Mouse (Mus musculus): ENCODE measurements around the gene Gm37240. TPM values are rescaled to one million over a fixed set of nuclear protein-coding genes. Genes with fewer than 3 reads are reported as not detected.

The Gm37240 gene
- polyA plus RNA-seq, 1 experiment from 2014 or later = 0.52 TPM

- Histone ChIP-seq H3K27me3 (ENCODE audit: control insufficient read depth, insufficient read depth, low read length) (no peaks in the 10 kb centered on the region), H3K36me3 (ENCODE audit: control insufficient read depth, insufficient read depth, low read length) (no peaks in the 10 kb centered on the region), H3K9me3 (ENCODE audit: control insufficient read depth, low read length) (no peaks in the 10 kb centered on the region), H3K4me2 (replicated peaks; ENCODE audit: low read depth, low read length) (no peak overlapping the region), H3K4me3 (ENCODE audit: low read depth, low read length) (no peak overlapping the region), H3K4me1 (replicated peaks; ENCODE audit: control insufficient read depth, insufficient read depth, low read length) (no peaks in the 10 kb centered on the region), H3K27ac (ENCODE audit: low read depth, low read length) (no peak overlapping the region), H3K9ac (ENCODE audit: low read depth, low read length) (no peak overlapping the region)
- ATAC-seq (ENCODE audit: low FRiP score) (no peak), DNase-seq (ENCODE audit: low spot score) (no peak)
- 93% methylated on average over 4 of the region's 4 CpGs for WGBS
Observed at GRCm38 (mm10) chr3:84988880-84989279, 898.4 kb downstream of the Gm37240 start.

GRCm38 (mm10) chr3:84985121-84985625 is 902.1 kb downstream of the Gm37240 start:
- no peaks in the 10 kb centered on the region for H3K27me3 ChIP-seq (ENCODE audit: control insufficient read depth, insufficient read depth, low read length)
- H3K27ac ChIP-seq (ENCODE audit: low read depth, low read length) = no peak overlapping the region
- no peak overlapping the region for H3K4me2 ChIP-seq (replicated peaks; ENCODE audit: low read depth, low read length)
- H3K9me3 ChIP-seq (ENCODE audit: control insufficient read depth, low read length) = no peaks in the 10 kb centered on the region
- DNase-seq (ENCODE audit: low spot score) (no peak), ATAC-seq (ENCODE audit: low FRiP score) (no peak)
- H3K4me1 ChIP-seq (replicated peaks; ENCODE audit: control insufficient read depth, insufficient read depth, low read length) = no peaks in the 10 kb centered on the region
- no peak overlapping the region for H3K9ac ChIP-seq (ENCODE audit: low read depth, low read length)
- 89% methylated on average over 8 of the region's 8 CpGs for WGBS
- H3K4me3 ChIP-seq (ENCODE audit: low read depth, low read length) = no peak overlapping the region
- H3K36me3 ChIP-seq (ENCODE audit: control insufficient read depth, insufficient read depth, low read length) = no peaks in the 10 kb centered on the region

- no peak overlapping the region for H3K4me2 ChIP-seq (replicated peaks; ENCODE audit: low read depth, low read length)
- no peak for ATAC-seq (ENCODE audit: low FRiP score)
- H3K9ac ChIP-seq (ENCODE audit: low read depth, low read length) = no peak overlapping the region
- H3K27me3 ChIP-seq (ENCODE audit: control insufficient read depth, insufficient read depth, low read length) = no peaks in the 10 kb centered on the region
- no peaks in the 10 kb centered on the region for H3K9me3 ChIP-seq (ENCODE audit: control insufficient read depth, low read length)
- no peaks in the 10 kb centered on the region for H3K36me3 ChIP-seq (ENCODE audit: control insufficient read depth, insufficient read depth, low read length)
- H3K27ac ChIP-seq (ENCODE audit: low read depth, low read length) = no peak overlapping the region
- H3K4me1 ChIP-seq (replicated peaks; ENCODE audit: control insufficient read depth, insufficient read depth, low read length) = no peaks in the 10 kb centered on the region
- no peak for DNase-seq (ENCODE audit: low spot score)
- no peak overlapping the region for H3K4me3 ChIP-seq (ENCODE audit: low read depth, low read length)
- WGBS = 80% methylated on average over 4 of the region's 4 CpGs
Observed at GRCm38 (mm10) chr3:84982688-84983087, 904.6 kb downstream of the Gm37240 start.

GRCm38 (mm10) chr3:84980158-84980557 is 907.2 kb downstream of the Gm37240 start:
- H3K4me2 ChIP-seq (replicated peaks; ENCODE audit: low read depth, low read length) = no peak overlapping the region
- DNase-seq (ENCODE audit: low spot score) (no peak), ATAC-seq (ENCODE audit: low FRiP score) (no peak)
- no peak overlapping the region for H3K27ac ChIP-seq (ENCODE audit: low read depth, low read length)
- no peaks in the 10 kb centered on the region for H3K27me3 ChIP-seq (ENCODE audit: control insufficient read depth, insufficient read depth, low read length)
- H3K36me3 ChIP-seq (ENCODE audit: control insufficient read depth, insufficient read depth, low read length) = no peaks in the 10 kb centered on the region
- 89% methylated on average over 2 of the region's 2 CpGs for WGBS
- no peak overlapping the region for H3K4me3 ChIP-seq (ENCODE audit: low read depth, low read length)
- no peak overlapping the region for H3K9ac ChIP-seq (ENCODE audit: low read depth, low read length)
- H3K9me3 ChIP-seq (ENCODE audit: control insufficient read depth, low read length) = no peaks in the 10 kb centered on the region
- no peaks in the 10 kb centered on the region for H3K4me1 ChIP-seq (replicated peaks; ENCODE audit: control insufficient read depth, insufficient read depth, low read length)

- H3K4me2 ChIP-seq (replicated peaks; ENCODE audit: low read depth, low read length) = no peak overlapping the region
- no peaks in the 10 kb centered on the region for H3K27me3 ChIP-seq (ENCODE audit: control insufficient read depth, insufficient read depth, low read length)
- ATAC-seq (ENCODE audit: low FRiP score) (no peak), DNase-seq (ENCODE audit: low spot score) (no peak)
- H3K36me3 ChIP-seq (ENCODE audit: control insufficient read depth, insufficient read depth, low read length) = no peaks in the 10 kb centered on the region
- H3K4me1 ChIP-seq (replicated peaks; ENCODE audit: control insufficient read depth, insufficient read depth, low read length) = no peaks in the 10 kb centered on the region
- no peaks in the 10 kb centered on the region for H3K9me3 ChIP-seq (ENCODE audit: control insufficient read depth, low read length)
- no peak overlapping the region for H3K27ac ChIP-seq (ENCODE audit: low read depth, low read length)
- WGBS = 86% methylated on average over 11 of the region's 11 CpGs
- no peak overlapping the region for H3K9ac ChIP-seq (ENCODE audit: low read depth, low read length)
- no peak overlapping the region for H3K4me3 ChIP-seq (ENCODE audit: low read depth, low read length)
Observed at GRCm38 (mm10) chr3:84978676-84979075, 908.6 kb downstream of the Gm37240 start.

- no peaks in the 10 kb centered on the region for H3K4me1 ChIP-seq (replicated peaks; ENCODE audit: control insufficient read depth, insufficient read depth, low read length)
- H3K4me2 ChIP-seq (replicated peaks; ENCODE audit: low read depth, low read length) = no peak overlapping the region
- DNase-seq (ENCODE audit: low spot score) (no peak), ATAC-seq (ENCODE audit: low FRiP score) (no peak)
- no peak overlapping the region for H3K9ac ChIP-seq (ENCODE audit: low read depth, low read length)
- H3K9me3 ChIP-seq (ENCODE audit: control insufficient read depth, low read length) = no peaks in the 10 kb centered on the region
- H3K27ac ChIP-seq (ENCODE audit: low read depth, low read length) = no peak overlapping the region
- WGBS = 92% methylated on average over 9 of the region's 9 CpGs
- H3K27me3 ChIP-seq (ENCODE audit: control insufficient read depth, insufficient read depth, low read length) = no peaks in the 10 kb centered on the region
- H3K36me3 ChIP-seq (ENCODE audit: control insufficient read depth, insufficient read depth, low read length) = no peaks in the 10 kb centered on the region
- no peak overlapping the region for H3K4me3 ChIP-seq (ENCODE audit: low read depth, low read length)
Observed at GRCm38 (mm10) chr3:84974193-84974592, 913.1 kb downstream of the Gm37240 start.

GRCm38 (mm10) chr3:84972881-84973280 is 914.4 kb downstream of the Gm37240 start:
- H3K9ac ChIP-seq (ENCODE audit: low read depth, low read length) = no peak overlapping the region
- no peaks in the 10 kb centered on the region for H3K9me3 ChIP-seq (ENCODE audit: control insufficient read depth, low read length)
- no peaks in the 10 kb centered on the region for H3K27me3 ChIP-seq (ENCODE audit: control insufficient read depth, insufficient read depth, low read length)
- H3K4me1 ChIP-seq (replicated peaks; ENCODE audit: control insufficient read depth, insufficient read depth, low read length) = no peaks in the 10 kb centered on the region
- no peak for DNase-seq (ENCODE audit: low spot score)
- no peak overlapping the region for H3K27ac ChIP-seq (ENCODE audit: low read depth, low read length)
- H3K4me3 ChIP-seq (ENCODE audit: low read depth, low read length) = no peak overlapping the region
- 94% methylated on average over 2 of the region's 2 CpGs for WGBS
- H3K4me2 ChIP-seq (replicated peaks; ENCODE audit: low read depth, low read length) = no peak overlapping the region
- no peaks in the 10 kb centered on the region for H3K36me3 ChIP-seq (ENCODE audit: control insufficient read depth, insufficient read depth, low read length)
- ATAC-seq (ENCODE audit: low FRiP score) = no peak

- Histone ChIP-seq H3K4me2 (replicated peaks; ENCODE audit: low read depth, low read length) (no peak overlapping the region), H3K36me3 (ENCODE audit: control insufficient read depth, insufficient read depth, low read length) (no peaks in the 10 kb centered on the region), H3K9me3 (ENCODE audit: control insufficient read depth, low read length) (no peaks in the 10 kb centered on the region), H3K27me3 (ENCODE audit: control insufficient read depth, insufficient read depth, low read length) (no peaks in the 10 kb centered on the region), H3K4me3 (ENCODE audit: low read depth, low read length) (no peak overlapping the region), H3K4me1 (replicated peaks; ENCODE audit: control insufficient read depth, insufficient read depth, low read length) (no peaks in the 10 kb centered on the region), H3K27ac (ENCODE audit: low read depth, low read length) (no peak overlapping the region), H3K9ac (ENCODE audit: low read depth, low read length) (no peak overlapping the region)
- DNase-seq (ENCODE audit: low spot score) = no peak
- no peak for ATAC-seq (ENCODE audit: low FRiP score)
- 83% methylated on average over 5 of the region's 5 CpGs for WGBS
Observed at GRCm38 (mm10) chr3:84971561-84971960, 915.8 kb downstream of the Gm37240 start.

GRCm38 (mm10) chr3:84967364-84967763 is 920.0 kb downstream of the Gm37240 start:
- ATAC-seq (ENCODE audit: low FRiP score) = no peak
- 92% methylated on average over 4 of the region's 4 CpGs for WGBS

More at GRCm38 (mm10) chr3:84967364-84967763, 920.0 kb downstream of the Gm37240 start:
- Histone ChIP-seq H3K27me3 (ENCODE audit: control insufficient read depth, insufficient read depth, low read length) (no peaks in the 10 kb centered on the region), H3K4me3 (ENCODE audit: low read depth, low read length) (no peak overlapping the region), H3K4me1 (replicated peaks; ENCODE audit: control insufficient read depth, insufficient read depth, low read length) (no peaks in the 10 kb centered on the region), H3K36me3 (ENCODE audit: control insufficient read depth, insufficient read depth, low read length) (no peaks in the 10 kb centered on the region), H3K9me3 (ENCODE audit: control insufficient read depth, low read length) (no peaks in the 10 kb centered on the region), H3K9ac (ENCODE audit: low read depth, low read length) (no peak overlapping the region), H3K27ac (ENCODE audit: low read depth, low read length) (no peak overlapping the region), H3K4me2 (replicated peaks; ENCODE audit: low read depth, low read length) (no peak overlapping the region)
- DNase-seq (ENCODE audit: low spot score) = no peak

Measured in hindbrain, embryonic 11.5 days (tissue).